Mouse (Mus musculus) hindbrain, embryonic 10.5 days (tissue): ENCODE results near the gene Gdf5. TPM values are rescaled to one million over a fixed set of nuclear protein-coding genes. Genes with fewer than 3 reads are reported as not detected.

Experiments used
- DNase-seq: peaks from one replicate; pipeline ENCODE4 v3.0.0-alpha.2; 2017; ENCODE audit warnings: low spot score
- H3K27ac ChIP-seq: fragments of 300-500 bp; sonication (generic); 2 replicates; pipeline ENCODE4 v1.5.1; 2016; ENCODE audit warnings: mild to moderate bottlenecking, moderate library complexity
- H3K27me3 ChIP-seq: fragments of 300-500 bp; sonication (generic); 2 replicates; pipeline ENCODE4 v1.6.1; 2016; ENCODE audit warnings: mild to moderate bottlenecking; ENCODE audit not compliant: poor library complexity, insufficient read depth, severe bottlenecking
- H3K36me3 ChIP-seq: fragments of 300-500 bp; sonication (generic); 2 replicates; pipeline ENCODE4 v1.6.1; 2016; ENCODE audit warnings: mild to moderate bottlenecking, moderate library complexity
- H3K4me1 ChIP-seq: fragments of 300-500 bp; sonication (generic); replicated peaks from 2 replicates; pipeline ENCODE4 v1.6.1; 2016; ENCODE audit warnings: mild to moderate bottlenecking
- H3K4me3 ChIP-seq: fragments of 300-500 bp; sonication (generic); 2 replicates; pipeline ENCODE4 v1.5.1; 2016; ENCODE audit warnings: mild to moderate bottlenecking, moderate library complexity
- H3K9me3 ChIP-seq: fragments of 300-500 bp; sonication (generic); 2 replicates; pipeline ENCODE4 v1.6.1; 2016; ENCODE audit warnings: mild to moderate bottlenecking, moderate library complexity
- WGBS: fragments of 180-500 bp; shearing (Covaris S2); methylation state at CpG from one replicate; pipeline ENCODE4 v1.1.7; 2016; 5-methylcytosine and 5-hydroxymethylcytosine counted together
- polyA plus RNA-seq: library from polyadenylated mRNA; unstranded; fragments of >200 nt; fragmentation: Nextera tagmentation; extraction: Ambion mirVana; gene quantifications from 2 replicates; pipeline ENCODE4 v1.2.1, GENCODE M21; 2016

Gene Gdf5
- polyA plus RNA-seq = 0.42 and 1.1 TPM in 2 replicates

- Histone ChIP-seq H3K36me3 (no peaks in the 10 kb centered on the region), H3K9me3 (no peaks in the 10 kb centered on the region), H3K27ac (peak within 1 kb of the TSS; percentile 45; the same call in 1 of the 2 replicates), H3K27me3 (peaks cover 16% of the 10 kb centered on the region), H3K4me3 (no peak within 1 kb of the TSS), H3K4me1 (peaks cover 44% of the 10 kb centered on the region)
- no peak for DNase-seq
- 57% methylated on average over 13 of the region's 13 CpGs for whole genome bisulfite sequencing
Measured at GRCm38 (mm10) chr2:155945124-155945523, at the start of gene Gdf5. Gene Gdf5 (minus strand): TSS chr2:155945367.

DNA sequence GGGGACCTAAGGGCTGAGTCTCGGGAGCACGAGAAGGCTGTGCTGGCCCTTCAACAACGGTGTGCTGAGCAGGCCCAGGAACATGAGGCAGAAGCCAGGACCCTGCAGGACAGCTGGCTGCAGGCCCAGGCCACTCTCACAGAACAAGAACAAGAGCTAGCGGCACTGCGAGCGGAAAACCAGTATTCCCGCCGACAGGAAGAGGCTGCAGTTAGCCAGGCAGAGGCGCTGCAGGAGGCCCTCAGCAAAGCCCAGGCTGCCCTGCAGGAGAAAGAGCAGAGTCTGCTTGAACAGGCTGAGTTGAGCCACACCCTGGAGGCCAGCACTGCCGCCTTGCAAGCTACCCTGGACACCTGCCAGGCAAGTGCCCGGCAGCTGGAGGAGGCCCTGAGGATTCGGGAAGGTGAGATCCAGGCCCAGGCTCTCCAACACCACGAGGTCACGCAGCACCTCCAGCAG is 46.7 kb upstream of the Gdf5 start:
- DNase-seq = no peak
- no peaks in the 10 kb centered on the region for H3K9me3 ChIP-seq
- no peak overlapping the region for H3K27ac ChIP-seq
- no peaks in the 10 kb centered on the region for H3K4me1 ChIP-seq
- no peak overlapping the region for H3K4me3 ChIP-seq
- whole genome bisulfite sequencing = 87% methylated on average over 14 of the region's 14 CpGs
- no peaks in the 10 kb centered on the region for H3K27me3 ChIP-seq
- peaks cover 100% of the 10 kb centered on the region for H3K36me3 ChIP-seq

DNA sequence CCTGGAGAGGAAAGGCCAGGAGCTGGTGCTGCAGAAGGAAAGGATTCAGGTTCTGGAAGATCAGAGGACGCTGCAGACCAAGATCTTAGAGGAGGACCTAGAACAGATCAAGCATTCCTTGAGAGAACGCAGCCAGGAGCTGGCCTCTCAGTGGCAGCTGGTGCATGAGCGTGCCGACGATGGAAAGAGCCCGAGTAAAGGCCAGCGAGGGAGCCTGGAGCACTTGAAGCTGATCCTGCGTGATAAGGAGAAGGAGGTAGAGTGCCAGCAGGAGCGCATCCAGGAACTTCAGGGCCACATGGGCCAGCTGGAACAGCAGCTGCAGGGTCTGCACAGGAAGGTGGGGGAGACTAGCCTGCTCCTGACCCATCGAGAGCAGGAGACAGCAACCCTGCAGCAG is 46.0 kb upstream of the Gdf5 start:
- 95% methylated on average over 10 of the region's 10 CpGs for WGBS
- H3K27me3 ChIP-seq = no peaks in the 10 kb centered on the region
- H3K4me1 ChIP-seq = no peaks in the 10 kb centered on the region
- DNase-seq = no peak
- no peak overlapping the region for H3K4me3 ChIP-seq
- no peak overlapping the region for H3K27ac ChIP-seq
- H3K36me3 ChIP-seq = peaks cover 100% of the 10 kb centered on the region
- H3K9me3 ChIP-seq = no peaks in the 10 kb centered on the region

DNA sequence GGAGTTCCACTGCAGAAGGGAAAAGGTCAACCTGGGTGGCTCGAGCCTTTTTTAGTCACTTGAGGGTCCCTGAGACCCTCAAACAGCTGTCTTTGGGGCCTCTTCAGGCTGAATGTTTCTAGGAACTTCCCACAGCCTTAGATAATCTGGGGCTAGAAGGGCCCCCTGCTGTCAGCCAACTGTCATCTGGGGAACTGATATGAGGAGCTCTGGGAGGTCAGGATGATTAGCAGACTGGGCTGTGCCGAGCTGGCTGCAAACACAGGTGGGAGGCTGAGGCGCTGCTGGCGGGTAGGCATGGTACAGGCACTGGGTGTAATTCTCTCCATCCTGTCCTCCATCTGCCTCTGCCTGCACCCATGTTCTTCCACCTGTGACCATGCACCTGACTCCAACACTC is 43.9 kb upstream of the Gdf5 start:
- H3K4me1 ChIP-seq = no peaks in the 10 kb centered on the region
- no peaks in the 10 kb centered on the region for H3K9me3 ChIP-seq
- 0 out of 2 replicates have a peak overlapping the region, but pooled peaks have one; percentile 23 for H3K27ac ChIP-seq
- no peak overlapping the region; the same call in 1 of the 2 replicates for H3K4me3 ChIP-seq
- no peaks in the 10 kb centered on the region for H3K27me3 ChIP-seq
- no peak for DNase-seq
- H3K36me3 ChIP-seq = peaks cover 100% of the 10 kb centered on the region
- 76% methylated on average over 4 of the region's 4 CpGs for WGBS

- H3K4me1 ChIP-seq = no peaks in the 10 kb centered on the region
- no peak overlapping the region for H3K4me3 ChIP-seq
- no peaks in the 10 kb centered on the region for H3K27me3 ChIP-seq
- peaks cover 100% of the 10 kb centered on the region for H3K36me3 ChIP-seq
- 96% methylated on average over 6 of the region's 6 CpGs for WGBS
- no peaks in the 10 kb centered on the region for H3K9me3 ChIP-seq
- DNase-seq = no peak
- no peak overlapping the region for H3K27ac ChIP-seq
Measured at GRCm38 (mm10) chr2:155987131-155987530, 42.0 kb upstream of the Gdf5 start.

GRCm38 (mm10) chr2:155985776-155986175 is 40.6 kb upstream of the Gdf5 start:
- no peak for DNase-seq
- Histone ChIP-seq H3K27ac (no peak overlapping the region), H3K27me3 (no peaks in the 10 kb centered on the region), H3K4me3 (no peak overlapping the region), H3K4me1 (no peaks in the 10 kb centered on the region), H3K9me3 (no peaks in the 10 kb centered on the region), H3K36me3 (peaks cover 100% of the 10 kb centered on the region)
- WGBS = 90% methylated on average over 7 of the region's 7 CpGs

DNA sequence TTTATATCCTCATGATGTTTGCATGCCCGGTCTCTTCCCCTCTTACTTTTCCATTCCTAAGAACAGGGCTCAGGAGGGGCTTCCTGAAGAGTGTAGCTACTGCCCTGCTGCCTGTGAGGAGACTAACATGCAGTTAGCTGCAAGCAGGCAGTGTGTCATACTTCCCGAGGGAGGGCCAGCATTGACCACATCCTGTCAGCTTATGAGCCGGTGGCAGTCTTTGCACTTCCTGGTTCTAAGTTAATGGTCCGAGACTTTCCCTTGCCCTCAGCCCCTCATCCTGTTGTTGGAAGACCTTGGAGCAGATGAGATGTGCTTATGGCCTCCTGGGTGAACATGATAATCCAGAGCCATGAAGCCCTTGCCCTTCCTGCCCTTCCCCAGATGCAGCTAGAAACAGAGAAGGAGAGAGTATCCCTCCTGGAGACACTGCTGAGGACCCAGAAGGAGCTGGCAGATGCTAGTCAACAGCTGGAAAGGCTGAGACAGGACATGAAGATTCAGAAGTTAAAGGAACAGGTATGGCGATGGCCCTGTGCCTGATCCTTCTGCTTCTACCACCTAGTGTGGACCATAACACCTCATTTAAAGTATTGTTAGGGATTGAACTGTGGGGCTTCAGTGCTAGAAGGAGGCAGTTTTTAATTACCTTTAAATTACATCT is 34.3 kb upstream of the Gdf5 start:
- Histone ChIP-seq H3K36me3 (peaks cover 98% of the 10 kb centered on the region), H3K27me3 (no peaks in the 10 kb centered on the region), H3K27ac (no peak overlapping the region), H3K9me3 (no peaks in the 10 kb centered on the region), H3K4me1 (no peaks in the 10 kb centered on the region), H3K4me3 (no peak overlapping the region)
- DNase-seq = no peak
- 85% methylated on average over 5 of the region's 5 CpGs for WGBS

GRCm38 (mm10) chr2:155974087-155974731 is 29.0 kb upstream of the Gdf5 start:
- WGBS = 82% methylated on average over 14 of the region's 14 CpGs
- no peak for DNase-seq
- no peaks in the 10 kb centered on the region for H3K9me3 ChIP-seq
- H3K27me3 ChIP-seq = no peaks in the 10 kb centered on the region
- no peaks in the 10 kb centered on the region for H3K4me1 ChIP-seq
- peaks cover 95% of the 10 kb centered on the region for H3K36me3 ChIP-seq
- H3K4me3 ChIP-seq = no peak overlapping the region
- H3K27ac ChIP-seq = no peak overlapping the region

- no peak for DNase-seq
- no peaks in the 10 kb centered on the region for H3K9me3 ChIP-seq
- no peak overlapping the region for H3K4me3 ChIP-seq
- 87% methylated on average over 6 of the region's 6 CpGs for WGBS
- peaks cover 95% of the 10 kb centered on the region for H3K36me3 ChIP-seq
- no peak overlapping the region for H3K27ac ChIP-seq
- H3K4me1 ChIP-seq = no peaks in the 10 kb centered on the region
- H3K27me3 ChIP-seq = no peaks in the 10 kb centered on the region
Measured at GRCm38 (mm10) chr2:155973348-155973747, 28.2 kb upstream of the Gdf5 start.

DNA sequence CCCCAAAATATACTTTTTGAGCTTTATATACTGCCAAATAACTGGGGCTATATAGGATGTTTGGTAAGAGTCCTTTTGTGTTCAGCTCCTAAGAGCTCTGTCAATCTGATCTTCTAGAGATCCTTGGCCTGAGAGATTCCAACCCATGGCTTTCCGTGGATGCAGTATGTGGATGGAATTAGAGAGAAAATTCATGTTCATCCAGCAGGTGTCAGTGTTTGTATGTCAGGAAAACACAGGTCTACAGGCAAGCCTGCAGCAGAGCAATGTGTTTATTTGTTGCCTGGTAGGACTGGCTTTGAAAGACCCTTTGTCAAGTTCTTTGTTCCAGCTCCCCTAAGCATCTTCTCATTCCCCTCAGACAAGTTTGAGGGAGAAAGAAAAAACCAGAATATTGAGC is 17.8 kb upstream of the Gdf5 start:
- no peak for DNase-seq
- H3K4me3 ChIP-seq = no peak overlapping the region
- H3K36me3 ChIP-seq = peaks cover 87% of the 10 kb centered on the region
- 59% methylated on average over 1 of the region's 1 CpGs for WGBS
- no peak overlapping the region for H3K27ac ChIP-seq
- no peaks in the 10 kb centered on the region for H3K27me3 ChIP-seq
- no peaks in the 10 kb centered on the region for H3K9me3 ChIP-seq
- 0 out of 2 replicates have a peak, but pooled peaks cover 4% of the 10 kb centered on the region for H3K4me1 ChIP-seq

- Histone ChIP-seq H3K27ac (no peak overlapping the region), H3K27me3 (no peaks in the 10 kb centered on the region), H3K9me3 (no peaks in the 10 kb centered on the region), H3K4me1 (peaks cover 11% of the 10 kb centered on the region), H3K36me3 (peaks cover 76% of the 10 kb centered on the region), H3K4me3 (no peak overlapping the region)
- no peak for DNase-seq
- WGBS = 82% methylated on average over 10 of the region's 10 CpGs
Measured at GRCm38 (mm10) chr2:155961862-155962261, 16.7 kb upstream of the Gdf5 start.

DNA sequence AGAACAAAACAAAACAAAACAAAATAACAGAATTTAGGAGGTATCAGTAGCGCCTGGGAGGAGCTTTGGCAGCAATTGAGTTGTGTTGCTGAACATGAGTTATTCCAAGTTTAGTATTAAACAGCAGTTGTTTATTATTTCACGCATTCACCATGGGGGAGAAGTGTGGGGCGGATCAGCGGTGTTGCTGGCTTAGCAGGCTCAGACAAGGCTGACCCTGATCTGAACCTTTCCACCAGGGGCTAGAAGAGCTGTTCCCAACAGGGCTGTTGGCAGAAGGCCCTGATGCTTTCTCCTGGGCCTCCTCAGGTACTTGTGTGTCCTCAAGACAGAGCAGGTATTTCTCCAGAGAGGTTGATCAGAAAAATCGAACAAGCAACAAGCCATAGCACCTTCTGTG is 14.8 kb upstream of the Gdf5 start:
- DNase-seq = no peak
- Histone ChIP-seq H3K4me3 (no peak overlapping the region), H3K36me3 (peaks cover 57% of the 10 kb centered on the region), H3K27ac (no peak overlapping the region), H3K4me1 (peaks cover 11% of the 10 kb centered on the region), H3K27me3 (no peaks in the 10 kb centered on the region), H3K9me3 (no peaks in the 10 kb centered on the region)
- 93% methylated on average over 5 of the region's 5 CpGs for WGBS
